ENCODE assay signal across 10 mouse cellular contexts in genomic region chr2:130246912-130247311, GRCm38 (mm10). TPM values are rescaled to one million over a fixed set of nuclear protein-coding genes. Genes with fewer than 3 reads are reported as not detected.
DNase-seq lines count a peak whose midpoint lies in the region.
"Had no signal": no experiment of that assay in that cellular context is flagged by ENCODE, and none has a peak within 500 bp of the region (broad histone marks: within the 10 kb centered on the region; RNA-seq: fewer than 3 reads in every experiment).

No protein-coding gene starts in this region.

- no peaks in the 10 kb centered on the region for H3K9me3 ChIP-seq in heart, embryonic 10.5 days
- H3K9me3 ChIP-seq: embryonic facial prominence, embryonic 13.5 days; liver, embryonic 13.5 days had no signal

- H3K4me1 ChIP-seq in heart, embryonic 10.5 days: no peaks in the 10 kb centered on the region
- H3K4me1 ChIP-seq: embryonic facial prominence, embryonic 13.5 days had no signal

- H3K27ac ChIP-seq in heart, embryonic 10.5 days: no peak overlapping the region
- H3K27ac ChIP-seq: embryonic facial prominence, embryonic 13.5 days; liver, embryonic 13.5 days had no signal

- WGBS in heart, embryonic 10.5 days: 44% methylated on average over 9 of the region's 9 CpGs

- intact Hi-C loops in heart, postnatal 10 days (cut with DNase I): loop anchor here (2.0 kb wide), 1 partner anchor 178 kb away; no protein-coding TSS in a partner anchor

- DNase-seq in heart, postnatal 10 days: peak; percentile 20 to 55
- DNase-seq in heart, embryonic 10.5 days (ENCODE audit: low spot score): no peak
- DNase-seq in right cerebral cortex, postnatal 14 days: peak; percentile 12
- no peak for DNase-seq in right cerebral cortex, postnatal 25 days
- peak; percentile 48 to 50 for DNase-seq in cerebellum, postnatal 14 days
- DNase-seq in kidney, postnatal 10 days: peak; percentile 34
- DNase-seq in retina, postnatal 1 day: peak; percentile 64
- no peak for DNase-seq in urinary bladder, postnatal 4 days (ENCODE audit: low spot score in 2 of 2)
- DNase-seq: liver, embryonic 13.5 days had no signal

- H3K36me3 ChIP-seq in heart, embryonic 10.5 days: no peaks in the 10 kb centered on the region
- H3K36me3 ChIP-seq: embryonic facial prominence, embryonic 13.5 days; liver, embryonic 13.5 days had no signal

- no peak overlapping the region for H3K4me3 ChIP-seq in heart, embryonic 10.5 days
- H3K4me3 ChIP-seq: embryonic facial prominence, embryonic 13.5 days; liver, embryonic 13.5 days had no signal

- no peaks in the 10 kb centered on the region for H3K27me3 ChIP-seq in heart, embryonic 10.5 days (ENCODE audit: insufficient read depth, poor library complexity, severe bottlenecking)
- H3K27me3 ChIP-seq: embryonic facial prominence, embryonic 13.5 days; liver, embryonic 13.5 days had no signal

RNA-seq across cellular contexts. Expression of gene Nop56, which starts 27.3 kb away (rescaled TPM):
- total RNA-seq in heart, postnatal 10 days (2021): 10 to 100 TPM; 43.5 to 50.4 TPM
- polyA plus RNA-seq in heart, embryonic 10.5 days (2016; fragmentation: Nextera tagmentation; extraction: Ambion mirVana): 258 and 379 TPM in 2 replicates

RNA-seq across cellular contexts. Expression of gene Idh3b, which starts 37.4 kb away (rescaled TPM):
- total RNA-seq in heart, postnatal 10 days (2021): 100 to 1,000 TPM; 586 to 605 TPM
- polyA plus RNA-seq in heart, embryonic 10.5 days (2016; fragmentation: Nextera tagmentation; extraction: Ambion mirVana): 198 and 238 TPM in 2 replicates

RNA-seq across cellular contexts. Expression of gene Ebf4, which starts 48.1 kb away (rescaled TPM):
- total RNA-seq in heart, postnatal 10 days (2021): 1 to 10 TPM; 1.2 to 1.3 TPM
- 0.42 and 1.1 TPM in 2 replicates for polyA plus RNA-seq in heart, embryonic 10.5 days (2016; fragmentation: Nextera tagmentation; extraction: Ambion mirVana)

RNA-seq across cellular contexts. Expression of gene Tmc2, which starts 51.9 kb away (rescaled TPM):
- not detected for total RNA-seq in heart, postnatal 10 days (2021)
- polyA plus RNA-seq in heart, embryonic 10.5 days (2016; fragmentation: Nextera tagmentation; extraction: Ambion mirVana): not detected in 2 replicates
- polyA plus RNA-seq: embryonic facial prominence, embryonic 13.5 days; liver, embryonic 13.5 days had no signal

Comparison
In these comparisons a context has a peak if more than half of its experiments do, and no peak if none do; other contexts are left out.
1. DNase-seq: peak in heart, postnatal 10 days (2 of 2), right cerebral cortex, postnatal 14 days (single experiment), cerebellum, postnatal 14 days (2 of 2), kidney, postnatal 10 days (single experiment) and retina, postnatal 1 day (single experiment); none in heart, embryonic 10.5 days (single experiment), right cerebral cortex, postnatal 25 days (single experiment) and urinary bladder, postnatal 4 days (0 of 2).